Mouse (Mus musculus) midbrain, embryonic 14.5 days (tissue): ENCODE measurements around the gene Smarcd1. TPM values are rescaled to one million over a fixed set of nuclear protein-coding genes. Genes with fewer than 3 reads are reported as not detected.
"Not testable (repeated sequence)": the region's sequence is repeated elsewhere in the genome, so short reads cannot be mapped to it uniquely, and the experiment has no call there.

Source experiments
- ATAC-seq: fragments of 200-750 bp; cut with Nextera tagmentation; 2 replicates; pipeline ENCODE4 v1.8.0; 2017; ENCODE audit warnings: moderate number of reproducible peaks, moderate library complexity; ENCODE audit not compliant: low FRiP score, low TSS enrichment
- DNase-seq: peaks from one replicate; pipeline ENCODE4 v3.0.0-alpha.2; 2015
- H3K27ac ChIP-seq: fragments of 300-500 bp; sonication (generic); replicated peaks from 2 replicates; pipeline ENCODE4 v1.5.1; 2014; ENCODE audit warnings: mild to moderate bottlenecking, low read depth, low read length, moderate library complexity
- H3K27me3 ChIP-seq: fragments of 300-500 bp; sonication (generic); 2 replicates; pipeline ENCODE4 v1.6.1; 2014; ENCODE audit warnings: low read length, control low read depth, mixed read lengths; ENCODE audit not compliant: control insufficient read depth, insufficient read depth
- H3K36me3 ChIP-seq: fragments of 300-500 bp; sonication (generic); 2 replicates; pipeline ENCODE4 v1.6.1; 2014; ENCODE audit warnings: low read length, control low read depth; ENCODE audit not compliant: control insufficient read depth, insufficient read depth
- H3K4me1 ChIP-seq: fragments of 300-500 bp; sonication (generic); 2 replicates; pipeline ENCODE4 v1.6.1; 2014; ENCODE audit warnings: mild to moderate bottlenecking, antibody characterized with exemption, low read length, control low read depth; ENCODE audit not compliant: control insufficient read depth, insufficient read depth
- H3K4me2 ChIP-seq: fragments of 300-500 bp; sonication (generic); 2 replicates; pipeline ENCODE4 v1.6.1; 2014; ENCODE audit warnings: mild to moderate bottlenecking, low read length, moderate library complexity
- H3K4me3 ChIP-seq: fragments of 300-500 bp; sonication (generic); replicated peaks from 2 replicates; pipeline ENCODE4 v1.5.1; 2014; ENCODE audit warnings: low read depth, low read length
- H3K9ac ChIP-seq: fragments of 300-500 bp; sonication (generic); replicated peaks from 2 replicates; pipeline ENCODE4 v1.6.1; 2014; ENCODE audit warnings: mild to moderate bottlenecking, low read length, moderate library complexity
- H3K9me3 ChIP-seq: fragments of 300-500 bp; sonication (generic); 2 replicates; pipeline ENCODE4 v1.6.1; 2016; ENCODE audit warnings: low read length, control low read depth, mixed read lengths; ENCODE audit not compliant: control insufficient read depth
- WGBS: fragments of 180-500 bp; shearing (Covaris S2); extraction: QIAGEN DNeasy Blood & Tissue Kit; methylation state at CpG from one replicate; pipeline ENCODE4 v1.1.7; 2014; 5-methylcytosine and 5-hydroxymethylcytosine counted together
- polyA plus RNA-seq: library from polyadenylated mRNA; unstranded; fragments of >200 nt; fragmentation: Nextera tagmentation; extraction: Ambion mirVana; gene quantifications from 2 replicates; pipeline ENCODE4 v1.2.1, GENCODE M21; 2014

The Smarcd1 gene
- polyA plus RNA-seq, 1 experiment from 2014 or later, result 136 TPM

DNA sequence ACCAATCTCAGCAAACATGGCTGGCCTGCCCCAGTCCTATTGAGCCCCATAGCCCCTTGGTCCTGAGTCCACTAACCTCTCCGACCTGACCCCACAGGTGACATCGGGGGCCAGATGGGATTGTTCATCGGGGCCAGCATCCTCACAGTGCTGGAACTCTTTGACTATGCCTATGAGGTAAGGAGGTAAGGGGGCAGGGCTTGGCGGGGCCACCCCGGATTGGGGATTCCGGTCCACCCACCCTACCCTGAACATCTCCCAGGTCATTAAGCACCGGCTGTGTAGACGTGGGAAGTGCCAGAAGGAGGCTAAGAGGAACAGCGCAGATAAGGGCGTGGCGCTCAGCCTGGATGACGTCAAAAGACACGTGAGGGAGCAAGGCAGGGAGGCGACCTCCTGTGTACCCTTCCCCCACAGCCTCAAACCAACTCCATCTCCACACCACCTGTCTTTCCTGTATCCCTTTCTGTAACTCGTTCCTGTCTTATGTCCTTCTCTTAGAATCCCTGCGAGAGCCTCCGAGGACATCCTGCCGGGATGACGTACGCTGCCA lies 3.3 kb upstream of the Smarcd1 start:
- no peak overlapping the region for H3K27ac ChIP-seq
- no peak overlapping the region for H3K9ac ChIP-seq
- peaks cover 60% of the 10 kb centered on the region for H3K36me3 ChIP-seq
- H3K4me2 ChIP-seq, result no peak overlapping the region
- no peaks in the 10 kb centered on the region for H3K27me3 ChIP-seq
- no peaks in the 10 kb centered on the region for H3K9me3 ChIP-seq
- DNase-seq (no peak), ATAC-seq (no peak)
- H3K4me3 ChIP-seq, result no peak overlapping the region
- WGBS, result 43% methylated on average over 20 of the region's 20 CpGs
- H3K4me1 ChIP-seq, result peaks cover 8% of the 10 kb centered on the region

DNA sequence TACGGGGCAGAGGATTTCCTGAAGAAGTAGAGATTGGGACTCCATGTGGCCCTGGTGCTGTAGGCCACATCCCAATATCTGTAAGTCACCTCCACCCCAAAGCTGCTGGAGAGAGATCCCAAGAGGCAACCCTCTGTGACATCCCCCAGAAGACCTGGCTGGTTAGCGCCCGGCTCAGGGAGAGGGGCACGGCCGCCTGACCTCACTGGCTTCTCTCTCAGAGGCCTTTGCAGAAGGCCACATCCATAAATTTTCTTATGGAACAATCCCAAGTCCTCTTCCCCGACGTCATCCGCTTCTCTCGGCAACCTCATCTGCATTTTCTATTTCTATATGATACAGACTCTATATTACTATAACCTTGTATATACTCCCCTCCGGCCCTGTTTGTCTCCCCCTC lies 2.2 kb upstream of the Smarcd1 start:
- H3K9me3 ChIP-seq, result no peaks in the 10 kb centered on the region
- no peak overlapping the region for H3K4me2 ChIP-seq
- no peak overlapping the region for H3K4me3 ChIP-seq
- no peak overlapping the region for H3K27ac ChIP-seq
- ATAC-seq (no peak), DNase-seq (no peak)
- H3K36me3 ChIP-seq, result peaks cover 68% of the 10 kb centered on the region
- H3K27me3 ChIP-seq, result no peaks in the 10 kb centered on the region
- 91% methylated on average over 10 of the region's 10 CpGs for WGBS
- no peak overlapping the region for H3K9ac ChIP-seq
- H3K4me1 ChIP-seq, result peaks cover 19% of the 10 kb centered on the region

DNA sequence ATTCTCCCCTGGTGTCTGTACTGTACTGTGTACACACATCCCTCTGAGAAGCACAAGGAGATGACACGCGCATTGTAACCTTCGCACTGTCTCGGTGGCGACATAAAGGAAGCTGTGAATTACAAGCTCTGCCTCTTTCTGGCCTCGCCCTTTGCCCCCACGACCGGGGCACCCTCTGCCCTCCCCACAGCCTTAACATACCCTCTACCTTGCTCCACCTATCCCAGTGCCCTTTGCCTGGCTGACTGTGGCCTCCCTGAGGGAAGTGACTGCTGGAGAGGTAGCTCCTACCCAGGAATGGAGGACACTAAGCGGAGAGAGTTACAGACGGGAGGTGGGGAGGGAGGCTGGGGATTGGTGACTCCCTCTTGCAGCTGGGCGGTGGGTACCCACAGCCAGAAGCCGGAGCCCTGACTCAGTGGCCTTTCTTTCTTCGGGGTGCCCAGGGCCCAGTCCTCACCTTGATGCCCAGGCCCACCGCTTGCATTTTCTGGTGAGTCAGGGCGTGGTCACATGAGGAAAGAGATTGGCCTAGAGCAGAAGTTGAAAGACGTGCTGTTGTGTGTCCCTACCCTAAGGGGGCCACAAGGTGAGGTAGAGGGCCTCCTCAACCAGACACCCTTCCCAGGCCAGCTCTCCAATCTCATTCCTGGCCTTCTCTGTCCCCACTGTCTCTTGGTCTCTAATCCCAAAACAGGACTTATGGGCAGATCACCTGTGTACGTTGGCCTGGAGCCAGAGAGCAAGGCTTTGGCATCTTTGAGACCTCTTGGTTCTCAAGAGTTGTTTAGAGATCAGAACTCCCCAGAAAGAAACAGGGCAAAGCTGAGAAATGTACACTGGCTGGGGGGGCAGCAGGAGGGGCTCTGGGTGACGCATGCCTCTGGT lies 1.5 kb upstream of the Smarcd1 start:
- 89% methylated on average over 18 of the region's 18 CpGs for WGBS
- no peak overlapping the region for H3K4me3 ChIP-seq

DNA sequence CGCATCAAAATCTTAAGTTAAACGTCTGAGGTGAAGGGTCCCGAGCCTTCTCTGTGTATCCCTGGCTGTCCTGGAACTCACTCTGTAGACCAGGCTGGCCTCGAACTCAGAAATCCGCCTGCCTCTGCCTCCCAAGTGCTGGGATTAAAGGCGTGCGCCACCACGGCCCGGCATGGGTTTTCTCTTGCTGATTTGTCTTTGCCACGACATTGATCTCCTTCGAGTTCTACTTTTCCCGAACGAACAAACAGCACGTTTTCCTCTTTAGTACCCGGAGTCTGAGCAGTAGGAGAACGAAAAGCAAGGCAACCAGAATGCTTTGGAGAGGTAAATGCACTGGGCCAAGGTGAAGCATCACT lies 310 bp upstream of the Smarcd1 start:
- not testable (repeated sequence) for DNase-seq, H3K9me3 ChIP-seq, ATAC-seq, H3K27me3 ChIP-seq
- 49% methylated on average over 16 of the region's 16 CpGs for WGBS
- Histone ChIP-seq H3K4me3 (peak overlapping the region; percentile 85), H3K27ac (peak overlapping the region; percentile 99), H3K36me3 (peaks cover 63% of the 10 kb centered on the region), H3K9ac (peak overlapping the region; percentile 99; the same call in 1 of the 2 replicates), H3K4me1 (peaks cover 22% of the 10 kb centered on the region), H3K4me2 (peak overlapping the region; percentile 98)

More for the DNA sequence above, 1.5 kb upstream of the Smarcd1 start:
- no peaks in the 10 kb centered on the region for H3K27me3 ChIP-seq
- DNase-seq (no peak), ATAC-seq (no peak)
- H3K9me3 ChIP-seq, result no peaks in the 10 kb centered on the region
- 0 out of 2 replicates have a peak overlapping the region, but pooled peaks have one; percentile 26 for H3K27ac ChIP-seq
- H3K9ac ChIP-seq, result no peak overlapping the region
- peaks cover 66% of the 10 kb centered on the region for H3K36me3 ChIP-seq
- H3K4me2 ChIP-seq, result no peak overlapping the region
- peaks cover 22% of the 10 kb centered on the region for H3K4me1 ChIP-seq

DNA sequence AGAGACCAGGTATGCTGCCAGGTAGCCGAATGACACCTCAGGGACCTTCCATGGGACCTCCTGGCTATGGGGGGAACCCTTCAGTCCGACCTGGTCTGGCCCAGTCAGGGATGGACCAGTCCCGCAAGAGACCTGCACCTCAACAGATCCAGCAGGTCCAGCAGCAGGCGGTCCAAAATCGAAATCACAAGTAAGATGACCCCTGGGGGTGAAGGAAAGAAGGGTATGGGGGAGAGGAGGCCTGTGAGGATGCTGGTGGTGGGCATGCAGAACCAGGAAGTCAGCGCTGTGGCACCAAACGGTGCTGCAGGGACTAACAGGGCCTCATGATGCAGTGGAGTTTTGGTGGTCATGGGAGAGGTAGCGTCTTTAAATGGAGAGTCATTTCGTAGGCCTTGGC lies 1.2 kb downstream of the Smarcd1 start:
- Histone ChIP-seq H3K4me3 (peak overlapping the region; percentile 85), H3K4me1 (peaks cover 22% of the 10 kb centered on the region), H3K9me3 (no peaks in the 10 kb centered on the region), H3K27ac (peak overlapping the region; percentile 99), H3K27me3 (no peaks in the 10 kb centered on the region), H3K36me3 (peaks cover 63% of the 10 kb centered on the region), H3K4me2 (peak overlapping the region; percentile 98), H3K9ac (peak overlapping the region; percentile 99)
- DNase-seq, result no peak
- WGBS, result 54% methylated on average over 9 of the region's 9 CpGs
- ATAC-seq, result no peak

DNA sequence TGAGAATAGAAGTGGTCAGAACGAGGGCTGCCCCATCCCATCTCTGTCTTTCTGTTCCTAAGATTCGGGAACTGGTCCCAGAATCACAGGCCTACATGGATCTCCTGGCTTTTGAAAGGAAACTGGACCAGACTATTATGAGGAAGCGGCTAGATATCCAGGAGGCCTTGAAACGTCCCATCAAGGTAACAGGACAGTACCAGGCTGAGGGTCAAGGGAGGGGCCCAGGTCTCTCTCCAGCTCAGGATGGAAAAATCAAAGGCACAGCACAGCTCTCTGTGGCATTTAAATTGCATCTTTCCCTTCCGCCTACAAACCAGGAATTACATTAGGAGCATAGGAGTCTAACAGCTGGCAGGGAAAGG lies 1.7 kb downstream of the Smarcd1 start:
- Histone ChIP-seq H3K36me3 (peaks cover 64% of the 10 kb centered on the region), H3K4me3 (peak overlapping the region; percentile 85), H3K4me1 (peaks cover 22% of the 10 kb centered on the region), H3K4me2 (peak overlapping the region; percentile 98), H3K9ac (peak overlapping the region; percentile 99), H3K27me3 (no peaks in the 10 kb centered on the region), H3K9me3 (no peaks in the 10 kb centered on the region), H3K27ac (peak overlapping the region; percentile 99)
- no peak for DNase-seq
- 55% methylated on average over 5 of the region's 5 CpGs for WGBS
- ATAC-seq, result no peak

DNA sequence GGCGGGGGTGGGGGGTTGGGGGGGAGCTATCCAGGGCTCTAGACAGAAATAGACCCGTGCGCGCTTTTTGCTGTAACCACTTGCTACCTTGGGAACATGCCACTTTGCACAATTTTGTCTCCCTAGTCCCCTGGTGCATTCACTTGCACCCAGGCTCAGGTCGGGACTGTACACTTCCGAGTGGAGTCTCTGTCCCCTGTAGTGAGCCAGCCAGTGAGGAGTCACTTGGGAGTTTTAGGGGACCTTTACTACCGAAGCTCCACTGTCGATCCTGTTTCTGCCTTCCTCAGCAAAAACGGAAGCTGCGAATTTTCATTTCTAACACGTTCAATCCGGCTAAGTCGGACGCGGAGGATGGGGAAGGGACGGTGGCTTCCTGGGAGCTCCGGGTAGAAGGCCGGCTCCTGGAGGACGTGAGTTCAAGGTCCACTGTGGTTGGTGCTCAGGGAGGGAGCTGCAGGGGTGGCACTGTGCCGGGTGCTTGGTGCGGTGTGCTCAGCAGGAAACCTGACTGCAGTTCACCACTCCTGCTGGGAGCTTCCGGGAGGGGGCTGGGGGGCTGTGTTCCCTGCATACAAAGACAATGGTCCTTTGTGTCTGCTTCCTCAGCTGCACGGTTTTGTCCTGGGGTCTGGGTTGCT lies 2.2 kb downstream of the Smarcd1 start:
- Histone ChIP-seq H3K4me3 (peak overlapping the region; percentile 85), H3K9me3 (no peaks in the 10 kb centered on the region), H3K27ac (peak overlapping the region; percentile 99), H3K9ac (peak overlapping the region; percentile 99), H3K4me2 (peak overlapping the region; percentile 98), H3K4me1 (peaks cover 22% of the 10 kb centered on the region), H3K36me3 (peaks cover 64% of the 10 kb centered on the region), H3K27me3 (no peaks in the 10 kb centered on the region)
- DNase-seq (no peak), ATAC-seq (no peak)
- 16% methylated on average over 23 of the region's 23 CpGs for WGBS

DNA sequence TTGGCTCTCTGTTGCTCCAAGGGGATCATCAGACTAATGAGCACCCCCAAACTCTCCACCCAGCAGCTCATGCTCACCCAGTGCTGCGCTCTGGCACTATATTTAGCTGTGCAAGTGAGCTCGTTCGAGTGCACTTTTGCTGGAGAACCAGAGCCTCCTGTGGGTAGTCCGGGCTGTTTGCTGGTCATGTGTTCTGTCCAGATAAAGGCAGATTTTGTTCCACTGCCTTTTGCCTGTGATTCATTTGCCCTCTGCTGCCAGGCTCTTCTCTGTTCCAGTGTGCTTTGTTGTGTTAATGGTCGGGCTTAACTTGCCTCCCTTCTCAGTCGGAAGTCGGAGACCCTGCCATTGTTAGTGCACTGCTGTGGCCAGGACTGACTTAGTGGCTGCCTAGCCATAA lies 3.0 kb downstream of the Smarcd1 start:
- 14% methylated on average over 7 of the region's 7 CpGs for WGBS
- H3K36me3 ChIP-seq, result peaks cover 64% of the 10 kb centered on the region
- ATAC-seq, result no peak

More for the DNA sequence above, 3.0 kb downstream of the Smarcd1 start:
- Histone ChIP-seq H3K4me3 (peak overlapping the region; percentile 85), H3K4me1 (peaks cover 22% of the 10 kb centered on the region), H3K4me2 (peak overlapping the region; percentile 98), H3K27ac (peak overlapping the region; percentile 99), H3K9ac (peak overlapping the region; percentile 99; the same call in 1 of the 2 replicates), H3K27me3 (no peaks in the 10 kb centered on the region), H3K9me3 (no peaks in the 10 kb centered on the region)
- DNase-seq, result peak; percentile 52
